In the genomic region with DNA sequence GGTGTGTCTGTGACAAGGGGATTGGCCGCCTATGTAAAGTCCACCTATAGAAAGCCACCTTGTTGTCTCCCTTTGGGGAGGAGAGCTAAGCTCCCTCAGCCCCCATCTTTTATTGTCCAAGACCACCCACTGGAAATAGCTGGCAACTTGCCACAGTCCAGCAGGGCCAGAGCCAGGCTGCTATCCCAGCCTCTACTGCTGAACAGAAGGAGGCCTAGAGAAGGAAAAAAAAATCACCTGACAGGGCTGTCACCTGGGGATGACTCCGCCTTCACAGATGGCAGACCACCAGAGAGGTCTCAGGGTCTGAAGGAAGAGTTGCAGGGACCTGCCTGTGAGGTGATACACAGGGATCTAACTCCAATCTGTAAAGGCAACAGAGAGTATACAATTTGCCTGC, we compare ENCODE assay signal across 10 mouse cellular contexts. TPM values are rescaled to one million over a fixed set of nuclear protein-coding genes. Genes with fewer than 3 reads are reported as not detected.
DNase-seq lines count a peak whose midpoint lies in the region; ATAC-seq and TF ChIP-seq lines count a peak whose summit lies in the region.
"Had no signal": no experiment of that assay in that cellular context is flagged by ENCODE, and none has a peak within 500 bp of the region (broad histone marks: within the 10 kb centered on the region; RNA-seq: fewer than 3 reads in every experiment).

No protein-coding gene starts in this region.

- WGBS in midbrain, embryonic 10.5 days, result 60% methylated on average over 2 of the region's 2 CpGs
- 53% methylated on average over 2 of the region's 2 CpGs for WGBS in midbrain, postnatal 0 days
- 45% methylated on average over 2 of the region's 2 CpGs for WGBS in hindbrain, embryonic 13.5 days
- WGBS in neural tube, embryonic 14.5 days, result 49% methylated on average over 2 of the region's 2 CpGs
- 83% methylated on average over 2 of the region's 2 CpGs for WGBS in liver, postnatal 0 days (ENCODE audit: insufficient replicate concordance)

- H3K9me3 ChIP-seq in midbrain, embryonic 10.5 days (replicated peaks), result no peaks in the 10 kb centered on the region
- H3K9me3 ChIP-seq in midbrain, postnatal 0 days (ENCODE audit: low read length), result no peaks in the 10 kb centered on the region
- H3K9me3 ChIP-seq in hindbrain, embryonic 13.5 days, result no peaks in the 10 kb centered on the region
- no peaks in the 10 kb centered on the region for H3K9me3 ChIP-seq in neural tube, embryonic 14.5 days (ENCODE audit: control insufficient read depth, low read length)
- no peaks in the 10 kb centered on the region for H3K9me3 ChIP-seq in liver, postnatal 0 days (ENCODE audit: low read length)

- H3K27me3 ChIP-seq in midbrain, embryonic 10.5 days (ENCODE audit: low read depth, poor library complexity, severe bottlenecking), result no peaks in the 10 kb centered on the region
- H3K27me3 ChIP-seq in midbrain, postnatal 0 days (ENCODE audit: insufficient read depth, low read length), result no peaks in the 10 kb centered on the region
- H3K27me3 ChIP-seq in hindbrain, embryonic 13.5 days, result no peaks in the 10 kb centered on the region
- no peaks in the 10 kb centered on the region for H3K27me3 ChIP-seq in neural tube, embryonic 14.5 days (ENCODE audit: control insufficient read depth, insufficient read depth, low read length)
- H3K27me3 ChIP-seq in liver, postnatal 0 days (ENCODE audit: insufficient read depth, low read length), result peaks cover 4% of the 10 kb centered on the region

- H3K4me1 ChIP-seq in midbrain, embryonic 10.5 days, result peaks cover 96% of the 10 kb centered on the region
- peaks cover 19% of the 10 kb centered on the region for H3K4me1 ChIP-seq in midbrain, postnatal 0 days (ENCODE audit: insufficient read depth, low read length)
- H3K4me1 ChIP-seq in hindbrain, embryonic 13.5 days (replicated peaks), result peaks cover 69% of the 10 kb centered on the region
- peaks cover 33% of the 10 kb centered on the region for H3K4me1 ChIP-seq in neural tube, embryonic 14.5 days (ENCODE audit: control insufficient read depth, insufficient read depth, low read length)
- no peaks in the 10 kb centered on the region for H3K4me1 ChIP-seq in liver, postnatal 0 days (ENCODE audit: insufficient read depth)

- DNase-seq in midbrain, embryonic 10.5 days (ENCODE audit: low spot score), result no peak
- DNase-seq in midbrain, postnatal 0 days (ENCODE audit: low spot score), result no peak
- DNase-seq in cerebellum, postnatal 36 days, result peak; percentile 69 to 76
- no peak for DNase-seq in liver, postnatal 0 days
- DNase-seq in urinary bladder, postnatal 25 days (ENCODE audit: low spot score), result no peak
- no peak for DNase-seq in ovary, adult 18-20 months (ENCODE audit: low spot score)
- DNase-seq: heart, postnatal 36 days; lung, adult 2 months had no signal

- peak overlapping the region; percentile 73; the same call in 1 of the 2 replicates for H3K27ac ChIP-seq in midbrain, embryonic 10.5 days (replicated peaks)
- no peak overlapping the region for H3K27ac ChIP-seq in midbrain, postnatal 0 days (ENCODE audit: low read depth, low read length)
- peak overlapping the region; percentile 76 for H3K27ac ChIP-seq in hindbrain, embryonic 13.5 days
- H3K27ac ChIP-seq in neural tube, embryonic 14.5 days (ENCODE audit: low read depth, low read length), result 0 out of 2 replicates have a peak overlapping the region, but pooled peaks have one; percentile 34
- no peak overlapping the region for H3K27ac ChIP-seq in liver, postnatal 0 days (ENCODE audit: low read depth)

- H3K9ac ChIP-seq in midbrain, postnatal 0 days (replicated peaks; ENCODE audit: low read length, poor library complexity, severe bottlenecking), result no peak overlapping the region
- H3K9ac ChIP-seq in hindbrain, embryonic 13.5 days, result peak overlapping the region; percentile 43
- no peak overlapping the region for H3K9ac ChIP-seq in neural tube, embryonic 14.5 days (replicated peaks; ENCODE audit: low read depth, low read length)
- H3K9ac ChIP-seq in liver, postnatal 0 days (replicated peaks), result no peak overlapping the region

- H3K36me3 ChIP-seq in midbrain, embryonic 10.5 days, result peaks cover 76% of the 10 kb centered on the region
- no peaks in the 10 kb centered on the region for H3K36me3 ChIP-seq in midbrain, postnatal 0 days (ENCODE audit: insufficient read depth, low read length)
- H3K36me3 ChIP-seq in hindbrain, embryonic 13.5 days, result no peaks in the 10 kb centered on the region
- no peaks in the 10 kb centered on the region for H3K36me3 ChIP-seq in neural tube, embryonic 14.5 days (ENCODE audit: control insufficient read depth, insufficient read depth, low read length)
- H3K36me3 ChIP-seq in liver, postnatal 0 days (replicated peaks; ENCODE audit: insufficient read depth, low read length), result no peaks in the 10 kb centered on the region

- peak overlapping the region; percentile 45; the same call in 1 of the 2 replicates for H3K4me3 ChIP-seq in midbrain, embryonic 10.5 days
- H3K4me3 ChIP-seq in midbrain, postnatal 0 days (ENCODE audit: low read depth, low read length), result no peak overlapping the region
- no peak overlapping the region for H3K4me3 ChIP-seq in hindbrain, embryonic 13.5 days
- H3K4me3 ChIP-seq in neural tube, embryonic 14.5 days (ENCODE audit: low read depth, low read length), result no peak overlapping the region
- no peak overlapping the region for H3K4me3 ChIP-seq in liver, postnatal 0 days (ENCODE audit: low read depth, low read length)

- no peak; the same call in 1 of the 2 replicates for ATAC-seq in midbrain, postnatal 0 days (ENCODE audit: low FRiP score)
- peak; percentile 37; the same call in 1 of the 2 replicates for ATAC-seq in hindbrain, embryonic 13.5 days (ENCODE audit: low FRiP score)
- peak; percentile 18; the same call in 1 of the 2 replicates for ATAC-seq in neural tube, embryonic 14.5 days (ENCODE audit: low read depth)
- ATAC-seq in liver, postnatal 0 days, result no peak

- no peak for TF ChIP-seq CTCF in midbrain, postnatal 0 days (IDR thresholded peaks at IDR 0.05)
- no peak for TF ChIP-seq CTCF in liver, postnatal 0 days (IDR thresholded peaks at IDR 0.05; ENCODE audit: low read depth)

- TF ChIP-seq EP300 in liver, postnatal 0 days (IDR thresholded peaks at IDR 0.05; ENCODE audit: low read depth), result no peak

- no peak overlapping the region for H3K4me2 ChIP-seq in midbrain, postnatal 0 days (ENCODE audit: low read depth, low read length, poor library complexity, severe bottlenecking)
- H3K4me2 ChIP-seq in hindbrain, embryonic 13.5 days, result peak overlapping the region; percentile 39
- 0 out of 2 replicates have a peak overlapping the region, but pooled peaks have one; percentile 14 for H3K4me2 ChIP-seq in neural tube, embryonic 14.5 days (ENCODE audit: low read depth, low read length)
- no peak overlapping the region for H3K4me2 ChIP-seq in liver, postnatal 0 days (ENCODE audit: low read depth, low read length)

RNA-seq across cellular contexts. Expression of gene Boc, which starts 6.7 kb away (rescaled TPM):
- polyA plus RNA-seq in midbrain, embryonic 10.5 days (2016; fragmentation: Nextera tagmentation; extraction: Ambion mirVana), result 30.8 and 37.1 TPM in 2 replicates
- 13.5 and 24.9 TPM in 2 replicates for total RNA-seq in midbrain, postnatal 0 days (2014; rRNA removed)
- polyA plus RNA-seq in midbrain, postnatal 0 days (2015; fragmentation: Nextera tagmentation; extraction: Ambion mirVana), result 2.7 and 3.9 TPM in 2 replicates
- polyA plus RNA-seq in hindbrain, embryonic 13.5 days (2015; fragmentation: Nextera tagmentation; extraction: Ambion mirVana), result 14.0 and 17.2 TPM in 2 replicates
- polyA plus RNA-seq in neural tube, embryonic 14.5 days (2014; fragmentation: Nextera tagmentation; extraction: Ambion mirVana), result 7.8 and 9.9 TPM in 2 replicates
- polyA plus RNA-seq in liver, postnatal 0 days (2015; fragmentation: Nextera tagmentation; extraction: Ambion mirVana), result 0.14 and 0.17 TPM in 2 replicates

Comparison
In these comparisons a context has a peak if more than half of its experiments do, and no peak if none do; other contexts are left out.
1. H3K27ac ChIP-seq: peak in midbrain, embryonic 10.5 days (single experiment), hindbrain, embryonic 13.5 days (single experiment) and neural tube, embryonic 14.5 days (single experiment); none in midbrain, postnatal 0 days (single experiment) and liver, postnatal 0 days (single experiment).
2. DNase-seq: peak in cerebellum, postnatal 36 days (2 of 2); none in midbrain, embryonic 10.5 days (single experiment), midbrain, postnatal 0 days (single experiment), liver, postnatal 0 days (single experiment), urinary bladder, postnatal 25 days (single experiment) and ovary, adult 18-20 months (single experiment).
3. ATAC-seq: peak in hindbrain, embryonic 13.5 days (single experiment) and neural tube, embryonic 14.5 days (single experiment); none in midbrain, postnatal 0 days (single experiment) and liver, postnatal 0 days (single experiment).
4. H3K4me2 ChIP-seq: peak in hindbrain, embryonic 13.5 days (single experiment) and neural tube, embryonic 14.5 days (single experiment); none in midbrain, postnatal 0 days (single experiment) and liver, postnatal 0 days (single experiment).